Mouse (Mus musculus) right cerebral cortex, postnatal 4 days (tissue): ENCODE measurements around the gene Epb41l5.

Experiments used
- DNase-seq: peaks from one replicate; pipeline ENCODE4 v3.0.0-alpha.2; 2022

The Epb41l5 gene

GRCm38 (mm10) chr1:119648205-119649111 is at the start of gene Epb41l5:
Epb41l5 (minus strand) TSS chr1:119649000.
- peak; percentile 77 for DNase-seq

- DNase-seq = no peak
Measured at GRCm38 (mm10) chr1:119696860-119697259, 48.1 kb upstream of the Epb41l5 start.

GRCm38 (mm10) chr1:119685773-119686558 is 37.2 kb upstream of the Epb41l5 start:
- no peak for DNase-seq

- DNase-seq = no peak
Measured at GRCm38 (mm10) chr1:119681663-119682213, 32.9 kb upstream of the Epb41l5 start.

- DNase-seq = peak; percentile 34
Measured at GRCm38 (mm10) chr1:119674984-119675383, 26.2 kb upstream of the Epb41l5 start.

GRCm38 (mm10) chr1:119666904-119667303 is 18.1 kb upstream of the Epb41l5 start:
- DNase-seq = no peak

GRCm38 (mm10) chr1:119654307-119654706 is 5.5 kb upstream of the Epb41l5 start:
- DNase-seq = no peak

GRCm38 (mm10) chr1:119650386-119650785 is 1.6 kb upstream of the Epb41l5 start:
- no peak for DNase-seq

GRCm38 (mm10) chr1:119649627-119650026 is 827 bp upstream of the Epb41l5 start:
- no peak for DNase-seq

- DNase-seq = no peak
Measured at GRCm38 (mm10) chr1:119646356-119646755, 2.4 kb downstream of the Epb41l5 start.

- peak; percentile 6 for DNase-seq
Measured at GRCm38 (mm10) chr1:119642367-119642766, 6.4 kb downstream of the Epb41l5 start.

GRCm38 (mm10) chr1:119641090-119641812 is 7.5 kb downstream of the Epb41l5 start:
- no peak for DNase-seq

GRCm38 (mm10) chr1:119640006-119640405 is 8.8 kb downstream of the Epb41l5 start:
- DNase-seq = no peak

GRCm38 (mm10) chr1:119637188-119638023 is 11.4 kb downstream of the Epb41l5 start:
- DNase-seq = no peak

GRCm38 (mm10) chr1:119634746-119635145 is 14.1 kb downstream of the Epb41l5 start:
- no peak for DNase-seq

- no peak for DNase-seq
Measured at GRCm38 (mm10) chr1:119630428-119630827, 18.4 kb downstream of the Epb41l5 start.

GRCm38 (mm10) chr1:119626837-119627236 is 22.0 kb downstream of the Epb41l5 start:
- no peak for DNase-seq

GRCm38 (mm10) chr1:119624444-119624843 is 24.4 kb downstream of the Epb41l5 start:
- no peak for DNase-seq

GRCm38 (mm10) chr1:119605396-119605795 is 43.4 kb downstream of the Epb41l5 start:
- DNase-seq = no peak

- no peak for DNase-seq
Measured at GRCm38 (mm10) chr1:119602448-119602847, 46.4 kb downstream of the Epb41l5 start.

GRCm38 (mm10) chr1:119598855-119599254 is 49.9 kb downstream of the Epb41l5 start:
- DNase-seq = no peak
